Mouse (Mus musculus): ENCODE measurements around the gene Atp6v1g1. TPM values are rescaled to one million over a fixed set of nuclear protein-coding genes. Genes with fewer than 3 reads are reported as not detected.
A peak's percentile ranks its signal among the peaks of the same experiment; 100 is the strongest.

Gene Atp6v1g1
- polyA plus RNA-seq (2016; fragmentation: Nextera tagmentation; extraction: Ambion mirVana): 423 and 429 TPM in 2 replicates

DNA sequence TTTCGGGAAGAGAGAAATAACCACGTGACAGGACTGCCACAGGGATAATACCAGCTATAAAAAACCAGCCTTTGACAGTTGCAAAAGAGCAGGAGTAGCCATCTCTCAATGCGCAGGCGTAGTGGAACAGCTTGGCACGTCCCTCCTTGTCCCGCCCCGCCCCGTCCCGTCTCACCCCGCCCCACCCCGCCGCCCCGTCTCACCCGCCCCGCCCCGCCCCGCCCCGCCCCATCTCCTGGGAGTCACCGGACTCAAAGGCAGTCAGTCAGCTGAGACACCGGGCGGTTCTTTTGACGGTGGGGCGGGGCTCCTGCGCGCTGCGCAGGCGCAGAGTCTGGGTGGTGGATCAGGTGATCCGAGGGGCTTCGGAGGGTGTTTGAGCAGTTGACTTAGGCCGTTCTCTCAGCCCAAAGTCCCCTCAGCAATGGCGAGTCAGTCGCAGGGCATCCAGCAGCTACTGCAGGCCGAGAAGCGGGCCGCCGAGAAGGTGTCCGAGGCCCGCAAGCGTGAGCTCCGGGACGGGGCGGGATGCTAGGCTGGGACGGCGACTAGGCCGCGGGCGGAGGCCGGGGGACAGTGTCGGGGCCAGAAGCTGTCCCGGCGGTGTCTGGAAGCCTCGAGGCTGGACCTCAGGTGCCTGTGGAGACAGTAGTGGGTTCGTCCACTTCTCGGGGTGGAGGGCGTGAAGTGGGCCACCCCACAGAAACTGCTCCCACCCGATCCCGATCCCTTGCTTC, at the start of gene Atp6v1g1:
TSS of gene Atp6v1g1 (plus strand) at position 279 of the 737 bp plus-strand sequence.
- Histone ChIP-seq H3K9me3 (no peaks in the 10 kb centered on the region), H3K4me2 (replicated peaks) (peak within 1 kb of the TSS; percentile 70), H3K9ac (peak within 1 kb of the TSS; percentile 93), H3K27me3 (replicated peaks) (no peaks in the 10 kb centered on the region), H3K4me1 (peaks cover 25% of the 10 kb centered on the region), H3K27ac (peak within 1 kb of the TSS; percentile 70), H3K36me3 (peaks cover 13% of the 10 kb centered on the region), H3K4me3 (peak within 1 kb of the TSS; percentile 80)
- 1% methylated on average over 56 of the region's 57 CpGs for WGBS
- peak; percentile 97 for ATAC-seq (ENCODE audit: low FRiP score, low read depth)

DNA sequence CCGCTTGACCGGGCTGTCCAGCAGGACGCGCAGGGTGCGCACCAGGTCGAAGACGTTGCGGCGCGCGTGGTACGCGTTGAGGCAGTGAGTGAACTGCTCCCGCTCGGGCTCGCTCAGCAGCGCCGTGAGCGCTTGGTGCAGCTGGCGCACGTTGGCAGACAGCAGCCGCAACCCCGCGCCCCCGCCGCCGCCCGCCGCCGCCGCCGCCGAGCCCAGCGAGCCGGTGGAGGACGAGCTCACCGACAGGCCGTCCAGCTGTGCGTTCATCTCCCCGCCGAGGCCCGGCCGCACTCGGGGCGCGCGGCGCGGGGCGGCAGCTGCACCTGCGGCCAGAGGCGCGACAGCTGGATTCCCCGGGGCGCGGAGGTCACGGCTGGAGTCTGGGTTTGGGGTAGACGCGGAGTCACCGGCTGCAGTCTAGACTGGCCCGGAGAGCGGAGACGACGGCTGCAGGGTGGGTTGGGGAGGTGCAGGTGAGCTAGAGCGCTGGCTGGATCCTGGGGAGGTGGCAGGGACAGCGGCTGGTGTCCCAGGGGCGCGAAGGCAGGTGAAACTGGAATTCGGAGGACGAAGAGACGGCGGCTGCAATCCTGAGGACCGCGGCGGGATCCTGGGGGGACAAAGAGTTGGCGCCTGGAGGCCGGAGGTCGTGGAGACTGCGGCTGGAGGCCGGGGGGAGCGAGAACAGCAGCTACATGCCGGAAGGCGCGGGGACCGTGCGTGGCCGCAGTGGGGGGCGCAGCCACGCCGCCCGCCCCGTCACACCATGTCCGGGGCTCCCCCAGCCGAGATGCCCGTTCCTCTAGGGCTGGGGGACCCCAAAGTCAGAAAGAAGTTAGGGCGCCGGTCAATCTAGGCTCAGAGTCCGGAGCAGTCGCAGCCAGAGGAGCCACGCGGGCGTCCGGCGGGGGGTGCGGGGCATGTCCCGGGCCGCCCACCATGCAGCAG, 49.3 kb upstream of the Atp6v1g1 start:
- Histone ChIP-seq H3K9ac (peak overlapping the region; percentile 67), H3K9me3 (no peaks in the 10 kb centered on the region), H3K4me3 (peak overlapping the region; percentile 66), H3K4me1 (peaks cover 32% of the 10 kb centered on the region), H3K27ac (no peak overlapping the region), H3K27me3 (replicated peaks) (peaks cover 17% of the 10 kb centered on the region), H3K36me3 (no peaks in the 10 kb centered on the region), H3K4me2 (replicated peaks) (peak overlapping the region; percentile 91)
- under 1% methylated on average over 97 of the region's 107 CpGs for WGBS
- ATAC-seq (ENCODE audit: low FRiP score, low read depth): peak; percentile 73

DNA sequence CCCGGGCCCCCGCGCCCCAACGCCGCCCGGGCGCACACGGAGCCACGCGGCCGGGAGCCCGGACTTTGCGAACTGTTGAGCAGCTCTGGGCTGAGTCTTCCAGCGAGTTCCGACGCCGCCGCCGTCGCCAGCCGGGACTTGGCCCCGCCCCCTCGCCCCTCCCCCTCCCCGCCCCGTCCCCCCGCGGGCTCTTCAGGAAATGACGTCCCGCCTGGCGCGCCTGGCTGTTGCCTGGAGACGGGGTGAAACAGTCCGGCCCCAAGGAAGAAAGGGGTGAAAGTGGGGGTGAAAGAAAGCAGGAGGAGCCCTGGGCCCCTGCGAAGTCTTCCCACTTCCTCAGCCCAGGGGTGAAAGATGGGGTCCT, 48.7 kb upstream of the Atp6v1g1 start, which contains the start of gene Whrn:
TSS of gene Whrn (minus strand) at position 77 of the 364 bp plus-strand sequence.
- peak; percentile 84 for ATAC-seq (ENCODE audit: low FRiP score, low read depth)
- peaks cover 17% of the 10 kb centered on the region for H3K27me3 ChIP-seq (replicated peaks)
- H3K27ac ChIP-seq: no peak within 1 kb of the TSS
- peaks cover 32% of the 10 kb centered on the region for H3K4me1 ChIP-seq
- peak within 1 kb of the TSS; percentile 91 for H3K4me2 ChIP-seq (replicated peaks)
- peak within 1 kb of the TSS; percentile 67 for H3K9ac ChIP-seq
- no peaks in the 10 kb centered on the region for H3K36me3 ChIP-seq
- H3K4me3 ChIP-seq: peak within 1 kb of the TSS; percentile 66
- WGBS: 0% methylated on average over 30 of the region's 34 CpGs
- no peaks in the 10 kb centered on the region for H3K9me3 ChIP-seq

DNA sequence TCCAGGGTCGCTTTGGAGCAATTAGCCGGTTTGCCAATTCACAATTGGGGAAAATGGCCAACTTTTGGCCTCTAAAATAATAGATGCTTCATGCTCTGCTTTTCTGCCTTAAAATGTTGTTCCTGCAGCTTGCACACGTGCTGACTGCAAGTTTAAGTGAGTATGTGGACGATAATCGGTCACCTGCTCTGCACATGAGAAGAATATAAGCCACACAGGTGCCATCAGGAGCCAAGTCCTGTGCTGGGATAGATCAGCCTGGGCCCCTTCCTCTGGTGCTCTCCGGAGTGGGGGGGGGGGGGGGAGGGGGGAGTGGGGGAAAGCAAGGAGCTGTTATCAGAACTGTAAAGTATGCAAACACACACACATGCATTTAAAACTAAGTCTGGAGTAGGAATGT, 48.3 kb upstream of the Atp6v1g1 start:
- 19% methylated on average over 5 of the region's 6 CpGs for WGBS
- Histone ChIP-seq H3K4me1 (peaks cover 32% of the 10 kb centered on the region), H3K9me3 (no peaks in the 10 kb centered on the region), H3K27ac (no peak overlapping the region), H3K27me3 (replicated peaks) (peaks cover 17% of the 10 kb centered on the region), H3K4me2 (replicated peaks) (peak overlapping the region; percentile 91), H3K9ac (peak overlapping the region; percentile 67), H3K36me3 (no peaks in the 10 kb centered on the region), H3K4me3 (peak overlapping the region; percentile 66)
- ATAC-seq (ENCODE audit: low FRiP score, low read depth): peak; percentile 25; the same call in 1 of the 2 replicates

DNA sequence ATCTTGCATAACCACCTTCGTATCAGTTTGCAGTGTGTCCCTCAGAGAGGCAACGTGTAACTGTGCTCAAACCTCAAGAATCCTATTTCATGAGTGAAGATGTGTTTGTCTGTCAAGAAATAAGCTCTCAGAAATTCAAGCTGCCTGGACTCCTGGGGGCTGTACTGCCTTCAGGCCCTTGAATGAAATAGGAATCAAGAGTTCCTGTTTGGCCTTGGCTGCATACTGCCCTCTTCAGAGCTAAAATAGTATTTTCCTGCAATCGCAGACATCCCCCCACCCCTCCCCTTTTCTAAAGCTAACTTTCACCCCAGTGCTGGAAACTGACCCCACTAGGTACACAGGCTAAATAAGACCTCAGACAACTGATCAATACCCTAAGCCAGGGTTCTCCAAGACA, 46.2 kb upstream of the Atp6v1g1 start:
- no peak overlapping the region for H3K27ac ChIP-seq

DNA sequence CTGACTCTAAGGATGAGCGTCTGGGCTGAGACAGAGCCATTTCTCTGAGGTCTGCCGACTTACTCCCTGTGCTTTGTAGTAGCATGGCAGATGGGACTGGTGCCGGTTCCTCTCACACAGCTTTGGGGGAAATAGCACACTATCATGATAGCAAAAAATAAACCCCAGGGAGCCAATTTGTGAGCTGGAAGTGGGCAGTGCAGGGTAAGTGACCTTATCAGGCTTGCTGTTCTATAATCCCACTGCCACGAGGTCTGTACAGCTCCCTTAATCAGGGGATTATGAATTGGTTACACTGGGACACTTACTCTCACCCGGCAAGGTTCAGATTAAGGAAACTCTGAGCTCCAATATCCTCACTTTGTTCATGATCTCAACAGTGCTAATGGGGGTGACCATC, 43.5 kb upstream of the Atp6v1g1 start:
- H3K27me3 ChIP-seq (replicated peaks): no peaks in the 10 kb centered on the region
- H3K4me3 ChIP-seq: no peak overlapping the region
- peaks cover 4% of the 10 kb centered on the region for H3K4me1 ChIP-seq
- no peak overlapping the region for H3K27ac ChIP-seq
- H3K36me3 ChIP-seq: no peaks in the 10 kb centered on the region
- no peaks in the 10 kb centered on the region for H3K9me3 ChIP-seq
- 78% methylated on average over 5 of the region's 5 CpGs for WGBS
- no peak for ATAC-seq (ENCODE audit: low FRiP score, low read depth)
- no peak overlapping the region for H3K9ac ChIP-seq
- H3K4me2 ChIP-seq (replicated peaks): no peak overlapping the region

More for the DNA sequence above, 46.2 kb upstream of the Atp6v1g1 start:
- no peak overlapping the region for H3K4me3 ChIP-seq
- no peaks in the 10 kb centered on the region for H3K9me3 ChIP-seq
- H3K9ac ChIP-seq: no peak overlapping the region
- WGBS: 32% methylated on average over 3 of the region's 3 CpGs
- no peak for ATAC-seq (ENCODE audit: low FRiP score, low read depth)
- no peak overlapping the region for H3K4me2 ChIP-seq (replicated peaks)
- no peaks in the 10 kb centered on the region for H3K36me3 ChIP-seq
- H3K27me3 ChIP-seq (replicated peaks): peaks cover 13% of the 10 kb centered on the region
- H3K4me1 ChIP-seq: peaks cover 26% of the 10 kb centered on the region

DNA sequence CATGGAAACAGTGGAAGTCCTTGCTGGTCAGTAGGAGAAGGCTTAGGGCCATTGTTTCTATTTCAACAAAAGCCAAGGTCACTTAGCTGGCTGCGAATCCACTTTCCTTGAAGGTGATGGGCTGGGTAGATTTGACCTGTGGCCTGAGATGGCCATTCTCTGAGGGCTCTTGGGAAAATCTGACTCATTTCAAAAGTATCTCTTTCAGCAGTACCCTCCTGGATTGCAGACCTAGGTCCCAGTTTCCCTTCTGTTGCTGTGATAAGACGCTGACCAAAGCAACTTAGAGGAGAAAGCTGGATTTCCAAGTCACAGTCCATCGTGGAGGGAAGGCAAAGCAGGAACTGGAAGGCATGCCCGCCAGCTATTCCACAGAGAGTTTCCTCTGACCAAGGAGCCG, 40.6 kb upstream of the Atp6v1g1 start:
- H3K4me1 ChIP-seq: no peaks in the 10 kb centered on the region
- H3K36me3 ChIP-seq: no peaks in the 10 kb centered on the region
- no peak overlapping the region for H3K9ac ChIP-seq
- H3K4me2 ChIP-seq (replicated peaks): no peak overlapping the region
- no peak for ATAC-seq (ENCODE audit: low FRiP score, low read depth)
- H3K4me3 ChIP-seq: no peak overlapping the region
- 80% methylated on average over 5 of the region's 5 CpGs for WGBS
- no peak overlapping the region for H3K27ac ChIP-seq
- H3K27me3 ChIP-seq (replicated peaks): no peaks in the 10 kb centered on the region
- no peaks in the 10 kb centered on the region for H3K9me3 ChIP-seq

DNA sequence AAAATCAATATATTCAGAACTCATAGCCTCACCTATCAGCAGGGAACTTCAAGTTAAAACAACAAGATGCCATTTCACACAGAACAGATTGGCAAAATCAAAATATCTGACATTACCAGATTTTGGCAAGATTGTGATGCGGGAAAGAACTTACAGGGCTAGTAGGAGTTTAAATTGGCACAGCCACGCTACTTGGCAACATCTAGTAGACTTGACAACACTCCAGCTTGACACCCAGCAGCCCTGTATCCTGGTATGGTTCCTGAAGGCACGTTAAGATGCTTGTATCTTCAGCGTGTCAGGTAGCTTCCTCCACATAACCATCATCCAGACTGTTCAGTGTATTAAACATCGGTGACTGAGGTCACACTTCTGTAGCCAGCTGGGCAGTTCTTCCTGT, 37.1 kb upstream of the Atp6v1g1 start:
- no peaks in the 10 kb centered on the region for H3K4me1 ChIP-seq
- no peak overlapping the region for H3K9ac ChIP-seq
- H3K4me3 ChIP-seq: no peak overlapping the region
- no peak for ATAC-seq (ENCODE audit: low FRiP score, low read depth)
- H3K36me3 ChIP-seq: no peaks in the 10 kb centered on the region
- H3K9me3 ChIP-seq: no peaks in the 10 kb centered on the region
- WGBS: 76% methylated on average over 5 of the region's 5 CpGs
- H3K4me2 ChIP-seq (replicated peaks): no peak overlapping the region
- no peaks in the 10 kb centered on the region for H3K27me3 ChIP-seq (replicated peaks)
- H3K27ac ChIP-seq: no peak overlapping the region

DNA sequence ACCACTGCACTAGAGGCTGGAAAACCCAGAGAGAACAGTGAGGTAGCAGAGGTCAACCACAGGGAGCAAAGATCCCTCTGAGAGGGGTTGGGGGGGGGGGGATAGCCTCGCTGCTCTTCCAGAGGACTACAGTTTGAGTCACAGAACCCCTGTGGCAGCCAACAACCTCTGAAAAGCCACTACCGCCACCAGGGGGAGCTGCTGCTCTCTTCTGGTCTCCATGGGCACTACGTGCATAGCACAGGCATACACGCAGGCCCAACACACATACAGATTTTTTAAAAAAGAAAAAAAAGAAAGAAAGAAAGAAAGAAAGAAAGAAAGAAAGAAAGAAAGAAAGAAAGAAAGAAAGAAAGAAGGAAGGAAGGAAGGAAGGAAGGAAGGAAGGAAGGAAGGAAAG, 36.3 kb upstream of the Atp6v1g1 start:
- Histone ChIP-seq H3K9ac (no peak overlapping the region), H3K4me2 (replicated peaks) (no peak overlapping the region), H3K9me3 (no peaks in the 10 kb centered on the region), H3K36me3 (no peaks in the 10 kb centered on the region), H3K27ac (no peak overlapping the region), H3K4me1 (no peaks in the 10 kb centered on the region), H3K4me3 (no peak overlapping the region), H3K27me3 (replicated peaks) (no peaks in the 10 kb centered on the region)
- ATAC-seq (ENCODE audit: low FRiP score, low read depth): no peak
- 22% methylated on average over 4 of the region's 4 CpGs for WGBS

DNA sequence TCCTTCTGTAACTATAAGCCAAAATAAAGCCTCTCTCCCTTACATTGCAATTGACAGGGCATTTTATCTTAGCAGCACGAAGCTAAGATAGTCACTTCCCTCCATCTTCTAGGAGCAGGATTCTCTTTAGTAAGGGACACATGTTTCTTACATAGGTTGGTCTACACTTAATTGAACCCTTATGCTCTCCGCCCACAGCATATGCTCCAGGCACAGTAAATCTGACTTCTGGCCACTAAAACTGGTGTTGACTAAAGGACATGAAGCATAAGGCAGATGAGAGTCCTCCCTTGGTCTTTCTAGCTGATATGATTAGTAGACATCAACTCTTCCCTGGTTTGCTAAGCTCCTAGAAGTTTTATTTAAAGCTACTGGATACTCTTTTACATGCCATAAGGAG, 31.7 kb upstream of the Atp6v1g1 start:
- Histone ChIP-seq H3K9me3 (no peaks in the 10 kb centered on the region), H3K27ac (no peak overlapping the region), H3K4me1 (no peaks in the 10 kb centered on the region), H3K36me3 (no peaks in the 10 kb centered on the region), H3K4me2 (replicated peaks) (no peak overlapping the region), H3K4me3 (no peak overlapping the region), H3K9ac (no peak overlapping the region), H3K27me3 (replicated peaks) (no peaks in the 10 kb centered on the region)
- no peak for ATAC-seq (ENCODE audit: low FRiP score, low read depth)
- WGBS: 83% methylated on average over 2 of the region's 2 CpGs

DNA sequence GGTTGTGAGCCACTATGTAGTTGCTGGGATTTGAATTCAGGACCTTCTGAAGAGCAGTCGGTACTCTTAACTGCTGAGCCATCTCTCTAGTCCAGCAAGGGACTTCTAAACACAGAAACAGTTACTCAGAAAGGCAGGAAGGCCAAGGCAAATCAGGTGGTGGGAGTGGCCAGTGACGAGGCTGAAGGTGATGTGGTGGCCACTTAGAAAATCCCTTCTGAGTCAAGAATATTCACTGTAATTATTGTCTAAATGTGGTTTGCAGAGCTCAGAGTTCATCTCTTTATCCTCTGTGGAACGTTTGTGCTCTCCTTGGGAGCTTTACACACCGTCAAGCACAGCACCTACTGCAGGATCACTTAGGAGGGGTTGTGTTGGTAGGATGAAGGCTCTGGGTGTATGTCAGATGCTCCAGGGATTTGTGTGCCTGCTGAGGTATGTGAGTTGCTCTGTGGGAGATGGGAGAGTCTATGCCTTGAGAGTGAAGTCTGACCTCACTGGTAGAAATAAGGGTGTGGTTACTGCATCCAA, 30.1 kb upstream of the Atp6v1g1 start:
- Histone ChIP-seq H3K27me3 (replicated peaks) (no peaks in the 10 kb centered on the region), H3K4me2 (replicated peaks) (no peak overlapping the region), H3K4me3 (no peak overlapping the region), H3K4me1 (no peaks in the 10 kb centered on the region), H3K27ac (no peak overlapping the region), H3K36me3 (no peaks in the 10 kb centered on the region), H3K9ac (no peak overlapping the region), H3K9me3 (no peaks in the 10 kb centered on the region)
- ATAC-seq (ENCODE audit: low FRiP score, low read depth): no peak
- WGBS: 70% methylated on average over 4 of the region's 4 CpGs

DNA sequence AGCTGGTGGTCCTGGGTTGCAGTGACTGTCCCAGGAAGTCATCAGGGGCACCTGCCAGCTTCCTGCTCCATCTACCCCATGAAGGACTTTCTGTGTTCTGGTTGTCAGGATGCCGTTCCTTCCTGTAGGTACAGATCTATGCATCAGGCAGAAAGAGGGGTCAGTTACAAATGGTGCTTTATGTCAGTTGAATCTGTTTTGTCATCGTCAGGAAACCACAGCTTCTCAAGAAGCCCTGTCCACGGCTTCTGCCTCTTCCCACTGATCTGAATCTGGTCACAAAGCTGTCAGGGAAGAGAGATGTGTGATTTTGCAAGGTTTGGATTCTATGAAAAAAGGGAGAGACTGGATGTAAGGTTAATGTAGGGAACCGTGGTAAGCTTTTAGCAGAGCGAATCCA, 29.6 kb upstream of the Atp6v1g1 start:
- WGBS: 85% methylated on average over 5 of the region's 5 CpGs
- H3K4me2 ChIP-seq (replicated peaks): no peak overlapping the region
- H3K4me1 ChIP-seq: no peaks in the 10 kb centered on the region
- no peak overlapping the region for H3K4me3 ChIP-seq
- no peak overlapping the region for H3K9ac ChIP-seq
- no peak overlapping the region for H3K27ac ChIP-seq
- no peaks in the 10 kb centered on the region for H3K27me3 ChIP-seq (replicated peaks)
- H3K9me3 ChIP-seq: no peaks in the 10 kb centered on the region
- no peaks in the 10 kb centered on the region for H3K36me3 ChIP-seq
- no peak for ATAC-seq (ENCODE audit: low FRiP score, low read depth)

Data from neural tube, embryonic 12.5 days (tissue).